Mouse (Mus musculus): ENCODE data around the gene Gnl1. TPM values are rescaled to one million over a fixed set of nuclear protein-coding genes. Genes with fewer than 3 reads are reported as not detected.
"Not testable (repeated sequence)": the region's sequence is repeated elsewhere in the genome, so short reads cannot be mapped to it uniquely, and the experiment has no call there.

The Gnl1 gene
- 51.5 and 52.4 TPM in 2 replicates for polyA plus RNA-seq (2015; fragmentation: Nextera tagmentation; extraction: Ambion mirVana)

DNA sequence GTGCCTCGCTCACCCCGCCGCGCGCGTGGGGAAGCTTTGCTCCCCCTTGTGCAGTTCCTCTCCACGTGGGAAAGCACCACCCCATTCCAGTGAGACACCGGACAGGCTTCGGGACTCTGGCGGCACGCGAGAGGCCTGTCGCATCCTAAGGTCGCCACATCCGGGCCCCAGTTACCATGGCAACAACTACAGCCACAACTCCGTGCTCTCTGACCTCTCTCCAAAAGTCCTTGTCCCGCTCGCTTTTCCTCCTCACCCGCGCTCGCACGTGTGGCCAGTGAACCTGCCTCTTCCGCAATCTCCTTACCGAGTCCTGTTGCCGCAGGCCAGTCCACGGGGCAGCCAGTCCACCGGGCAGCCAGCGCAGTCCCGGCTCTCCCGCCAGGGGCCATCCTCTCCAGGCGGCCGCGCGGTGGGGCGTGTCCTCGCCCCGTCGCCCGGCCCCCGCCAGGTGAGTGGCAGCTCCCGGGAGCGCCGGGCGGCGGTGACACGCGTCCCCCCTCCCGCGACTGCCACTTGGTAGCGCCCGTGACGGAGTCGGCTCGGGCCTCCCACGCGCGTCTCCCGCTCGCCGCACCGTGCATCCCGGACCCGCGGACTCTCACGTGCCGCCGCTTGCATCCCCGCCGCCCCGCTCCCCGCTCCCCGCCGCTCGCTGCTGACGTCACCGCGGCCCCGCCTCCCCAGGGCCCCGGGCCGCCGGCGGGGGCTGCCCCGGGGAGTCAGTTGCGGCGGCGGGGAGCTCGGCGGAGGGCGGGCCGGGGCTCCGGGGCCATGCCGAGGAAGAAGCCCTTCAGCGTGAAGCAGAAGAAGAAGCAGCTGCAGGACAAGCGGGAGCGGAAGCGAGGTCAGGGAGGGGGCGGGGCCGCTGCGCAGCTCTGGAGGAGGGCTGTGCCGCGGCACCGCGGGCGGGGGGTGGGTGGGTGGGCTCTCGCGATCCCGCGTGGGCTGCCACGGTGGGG, at the start of gene Gnl1, which contains the start of gene Prr3:
Gene Gnl1 (plus strand): TSS at position 451 of the 962 bp plus-strand sequence.
Gene Prr3 (minus strand): TSS at position 836 of the 962 bp plus-strand sequence.
- Histone ChIP-seq H3K4me1 (peaks cover 18% of the 10 kb centered on the region), H3K27ac (peak within 1 kb of the TSS; percentile 96), H3K9me3 (replicated peaks) (no peaks in the 10 kb centered on the region), H3K27me3 (no peaks in the 10 kb centered on the region), H3K9ac (peak within 1 kb of the TSS; percentile 86), H3K36me3 (peaks cover 48% of the 10 kb centered on the region), H3K4me2 (peak within 1 kb of the TSS; percentile 71), H3K4me3 (replicated peaks) (peak within 1 kb of the TSS; percentile 78)
- under 1% methylated on average over 98 of the region's 109 CpGs for WGBS
- ATAC-seq (replicated peaks; ENCODE audit: low FRiP score) = peak; percentile 89

DNA sequence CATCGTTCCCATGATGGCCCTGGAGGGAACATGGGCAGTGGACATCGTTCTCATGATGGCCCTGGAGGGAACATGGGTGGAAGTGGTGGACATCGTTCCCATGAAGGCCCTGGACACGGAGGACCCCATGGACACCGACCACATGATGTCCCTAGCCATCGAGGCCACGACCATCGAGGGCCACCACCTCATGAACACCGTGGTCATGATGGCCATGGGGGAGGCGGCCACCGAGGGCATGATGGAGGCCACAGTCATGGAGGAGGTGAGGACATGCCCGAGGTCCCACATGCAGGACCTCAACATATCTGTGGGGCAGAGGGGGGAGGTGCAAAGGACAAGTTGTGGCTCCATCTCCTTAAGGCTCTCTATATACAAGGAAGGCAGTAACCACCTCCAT, 49.0 kb upstream of the Gnl1 start:
- WGBS = 95% methylated on average over 12 of the region's 12 CpGs
- 0 out of 2 replicates have a peak, but pooled peaks have one; percentile 26 for ATAC-seq (replicated peaks; ENCODE audit: low FRiP score)
- H3K27me3 ChIP-seq = no peaks in the 10 kb centered on the region
- H3K4me3 ChIP-seq (replicated peaks) = no peak overlapping the region
- H3K9ac ChIP-seq = no peak overlapping the region
- H3K9me3 ChIP-seq (replicated peaks) = no peaks in the 10 kb centered on the region
- no peak overlapping the region for H3K27ac ChIP-seq
- no peak overlapping the region for H3K4me2 ChIP-seq
- H3K36me3 ChIP-seq = peaks cover 63% of the 10 kb centered on the region
- H3K4me1 ChIP-seq = no peaks in the 10 kb centered on the region

DNA sequence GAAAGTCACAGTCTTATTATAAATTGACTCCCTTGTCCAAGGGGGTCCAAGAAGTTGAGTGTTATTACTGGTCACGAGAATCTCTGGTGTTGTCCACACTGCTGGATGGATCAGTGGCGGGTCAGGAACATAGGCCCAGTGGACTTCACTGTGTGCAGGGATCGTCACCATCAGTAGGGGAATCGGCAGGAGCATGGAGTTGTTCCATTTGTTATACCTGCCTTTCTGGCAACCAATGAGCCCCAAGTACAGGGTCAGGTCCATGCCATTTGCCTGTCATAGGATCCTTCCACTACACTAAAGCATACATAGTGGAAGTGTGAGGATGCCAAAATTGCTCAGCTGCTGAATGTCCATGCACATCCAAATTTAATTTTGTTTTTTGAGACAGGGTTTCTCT, 47.0 kb upstream of the Gnl1 start:
- Histone ChIP-seq H3K36me3 (peaks cover 43% of the 10 kb centered on the region), H3K9me3 (replicated peaks) (no peaks in the 10 kb centered on the region), H3K27me3 (no peaks in the 10 kb centered on the region), H3K9ac (no peak overlapping the region), H3K27ac (no peak overlapping the region), H3K4me2 (no peak overlapping the region), H3K4me3 (replicated peaks) (no peak overlapping the region), H3K4me1 (no peaks in the 10 kb centered on the region)
- 89% methylated on average over 4 of the region's 4 CpGs for WGBS
- ATAC-seq (replicated peaks; ENCODE audit: low FRiP score) = no peak

DNA sequence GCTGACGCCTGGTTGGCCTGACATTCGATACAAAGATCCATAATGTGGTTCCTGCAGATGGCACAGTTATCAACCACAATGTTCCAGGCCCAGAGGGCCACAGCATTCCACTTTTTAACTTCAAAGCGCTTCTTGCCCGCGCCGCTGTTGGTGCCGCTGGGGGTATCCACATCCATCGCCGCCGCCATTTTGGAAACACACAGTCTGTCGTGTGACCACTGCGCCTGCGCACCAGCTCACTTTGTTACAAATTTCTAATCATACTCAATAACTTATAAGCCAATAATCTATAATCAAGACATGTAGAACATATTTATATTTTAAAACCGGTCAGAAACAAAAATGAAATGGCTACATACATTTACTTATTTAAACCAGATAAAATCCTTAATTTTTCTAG, 43.9 kb upstream of the Gnl1 start:
- H3K9me3 ChIP-seq (replicated peaks); H3K27me3 ChIP-seq; ATAC-seq (replicated peaks; ENCODE audit: low FRiP score); H3K4me2 ChIP-seq; H3K9ac ChIP-seq; H3K4me1 ChIP-seq; H3K27ac ChIP-seq; H3K4me3 ChIP-seq (replicated peaks): not testable (repeated sequence)
- peaks cover 11% of the 10 kb centered on the region for H3K36me3 ChIP-seq
- WGBS = 87% methylated on average over 14 of the region's 14 CpGs

DNA sequence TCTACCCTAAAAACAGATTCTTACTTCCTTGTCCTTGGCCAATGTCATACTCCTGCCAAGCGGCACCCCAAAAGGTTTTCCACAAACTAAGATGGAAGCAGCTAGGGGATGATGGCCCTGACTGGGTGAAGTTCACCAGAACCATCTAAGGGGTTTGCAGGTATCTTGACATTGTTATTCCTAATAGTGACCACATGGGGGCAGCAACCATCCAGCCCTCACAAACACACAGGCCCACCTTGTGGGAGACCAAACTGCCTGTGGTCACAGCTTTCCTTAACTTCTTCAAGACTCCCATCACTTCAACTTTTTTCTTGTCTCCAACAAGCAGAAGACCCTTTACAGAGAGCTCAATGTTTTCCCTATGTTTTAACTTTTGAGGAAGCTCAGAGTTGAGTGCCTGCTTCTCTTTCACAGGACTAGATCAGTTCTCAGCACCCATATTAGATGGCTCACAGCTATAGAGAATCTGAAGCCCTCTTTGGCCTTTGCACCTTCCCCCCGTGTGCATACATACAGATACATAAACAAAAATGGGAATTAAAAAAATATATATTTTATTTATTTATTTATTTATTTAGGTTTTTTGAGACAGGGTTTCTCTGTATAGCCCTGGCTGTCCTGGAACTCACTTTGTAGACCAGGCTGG, 41.8 kb upstream of the Gnl1 start:
- WGBS = 50% methylated on average over 2 of the region's 2 CpGs
- Histone ChIP-seq H3K9ac (no peak overlapping the region), H3K27ac (no peak overlapping the region), H3K4me2 (no peak overlapping the region), H3K4me3 (replicated peaks) (no peak overlapping the region), H3K27me3 (no peaks in the 10 kb centered on the region), H3K9me3 (replicated peaks) (no peaks in the 10 kb centered on the region), H3K36me3 (no peaks in the 10 kb centered on the region), H3K4me1 (no peaks in the 10 kb centered on the region)
- peak; percentile 69; the same call in 1 of the 2 replicates for ATAC-seq (replicated peaks; ENCODE audit: low FRiP score)

DNA sequence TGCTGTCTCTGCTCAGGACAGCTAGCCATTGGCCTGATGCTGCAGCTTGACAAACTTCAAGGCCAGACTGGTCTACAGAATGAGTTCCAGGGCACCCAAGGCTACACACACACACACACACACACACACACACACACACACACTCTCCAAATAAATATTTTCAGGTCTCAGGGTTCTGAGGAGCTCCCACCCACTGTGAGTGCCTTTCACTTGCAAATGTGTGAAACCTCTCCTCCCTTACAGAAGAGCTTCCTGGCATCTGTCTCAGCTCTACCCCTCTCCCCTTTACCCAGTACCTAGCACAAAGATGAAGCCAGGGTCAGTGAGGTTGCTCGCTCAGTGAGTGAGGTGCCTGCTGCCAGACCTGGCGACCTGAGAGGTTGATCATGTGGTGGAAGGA, 40.5 kb upstream of the Gnl1 start:
- H3K27me3 ChIP-seq = no peaks in the 10 kb centered on the region
- no peaks in the 10 kb centered on the region for H3K9me3 ChIP-seq (replicated peaks)
- H3K4me1 ChIP-seq = no peaks in the 10 kb centered on the region
- no peaks in the 10 kb centered on the region for H3K36me3 ChIP-seq
- no peak overlapping the region for H3K9ac ChIP-seq
- 67% methylated on average over 2 of the region's 2 CpGs for WGBS
- H3K4me2 ChIP-seq = no peak overlapping the region
- no peak for ATAC-seq (replicated peaks; ENCODE audit: low FRiP score)
- H3K27ac ChIP-seq = no peak overlapping the region
- no peak overlapping the region for H3K4me3 ChIP-seq (replicated peaks)

DNA sequence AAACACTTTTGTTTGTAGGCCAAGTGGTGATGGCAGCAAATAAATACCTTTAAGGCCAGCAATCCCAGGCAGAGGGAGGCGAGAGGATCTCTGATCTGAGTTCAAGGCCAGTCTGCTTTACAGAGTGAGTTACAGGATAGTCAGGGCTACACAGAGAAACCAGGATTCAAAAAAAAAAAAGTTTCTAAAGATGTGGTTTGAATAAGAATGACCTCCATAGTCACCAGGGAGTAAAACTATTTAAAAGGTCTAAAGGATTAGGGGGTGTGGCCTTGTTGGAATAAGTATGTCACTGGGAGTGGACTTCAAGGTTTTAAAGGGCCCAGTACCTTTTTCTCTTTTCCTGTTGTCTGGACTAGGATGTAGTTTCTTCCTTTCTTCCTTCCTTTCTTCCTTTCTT, 39.7 kb upstream of the Gnl1 start:
- no peaks in the 10 kb centered on the region for H3K27me3 ChIP-seq
- no peak for ATAC-seq (replicated peaks; ENCODE audit: low FRiP score)
- 59% methylated on average over 1 of the region's 1 CpGs for WGBS
- no peaks in the 10 kb centered on the region for H3K4me1 ChIP-seq
- no peak overlapping the region for H3K4me3 ChIP-seq (replicated peaks)
- H3K4me2 ChIP-seq = no peak overlapping the region
- H3K9ac ChIP-seq = no peak overlapping the region
- H3K36me3 ChIP-seq = no peaks in the 10 kb centered on the region
- no peak overlapping the region for H3K27ac ChIP-seq
- H3K9me3 ChIP-seq (replicated peaks) = no peaks in the 10 kb centered on the region

DNA sequence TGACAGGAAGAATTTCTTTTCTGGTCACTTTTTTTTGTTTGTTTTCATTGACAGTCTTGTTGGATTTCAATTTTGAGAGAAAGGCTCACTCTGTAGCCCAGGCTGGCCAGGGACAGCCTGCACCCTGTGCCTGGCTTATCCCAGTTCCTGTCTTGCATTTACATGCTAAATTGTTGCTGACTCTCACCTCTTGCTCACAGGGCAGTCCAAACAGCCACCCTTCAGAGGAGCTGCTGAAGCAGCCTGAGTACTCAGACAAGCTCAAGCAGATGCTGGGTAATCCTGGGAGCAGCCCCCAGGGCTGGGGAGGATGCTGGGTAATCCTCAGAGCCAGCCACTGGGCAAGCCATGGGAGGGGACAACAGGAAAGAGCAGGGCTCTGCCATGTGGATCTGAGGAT, 28.7 kb upstream of the Gnl1 start:
- ATAC-seq (replicated peaks; ENCODE audit: low FRiP score); H3K4me2 ChIP-seq; H3K4me1 ChIP-seq; H3K9me3 ChIP-seq (replicated peaks); H3K27me3 ChIP-seq; H3K27ac ChIP-seq; H3K9ac ChIP-seq; H3K4me3 ChIP-seq (replicated peaks); H3K36me3 ChIP-seq: not testable (repeated sequence)

DNA sequence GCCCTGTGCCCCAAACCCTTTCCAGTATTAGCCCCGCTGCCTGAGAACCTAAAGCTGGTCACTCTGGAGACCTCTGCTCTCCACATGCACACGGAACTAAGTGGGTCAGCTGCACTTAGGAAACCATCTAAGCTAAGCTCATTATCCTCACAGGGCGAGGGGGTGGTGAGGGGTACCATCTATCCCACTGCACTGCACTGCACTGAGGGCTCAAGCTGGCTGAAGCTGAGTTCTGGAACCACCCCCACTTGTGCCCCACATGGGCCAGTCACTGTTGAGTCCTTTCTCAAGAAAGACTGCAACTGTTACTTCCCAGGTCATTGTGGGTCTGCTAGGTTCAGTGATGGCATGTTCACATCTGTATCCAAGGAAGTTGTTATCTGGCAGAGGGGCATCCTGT, 27.1 kb upstream of the Gnl1 start:
- not testable (repeated sequence) for ATAC-seq (replicated peaks; ENCODE audit: low FRiP score); H3K9me3 ChIP-seq (replicated peaks); H3K4me2 ChIP-seq; H3K27ac ChIP-seq; H3K9ac ChIP-seq; H3K4me1 ChIP-seq; H3K27me3 ChIP-seq; H3K4me3 ChIP-seq (replicated peaks)
- 89% methylated on average over 3 of the region's 3 CpGs for WGBS
- peaks cover 25% of the 10 kb centered on the region for H3K36me3 ChIP-seq

DNA sequence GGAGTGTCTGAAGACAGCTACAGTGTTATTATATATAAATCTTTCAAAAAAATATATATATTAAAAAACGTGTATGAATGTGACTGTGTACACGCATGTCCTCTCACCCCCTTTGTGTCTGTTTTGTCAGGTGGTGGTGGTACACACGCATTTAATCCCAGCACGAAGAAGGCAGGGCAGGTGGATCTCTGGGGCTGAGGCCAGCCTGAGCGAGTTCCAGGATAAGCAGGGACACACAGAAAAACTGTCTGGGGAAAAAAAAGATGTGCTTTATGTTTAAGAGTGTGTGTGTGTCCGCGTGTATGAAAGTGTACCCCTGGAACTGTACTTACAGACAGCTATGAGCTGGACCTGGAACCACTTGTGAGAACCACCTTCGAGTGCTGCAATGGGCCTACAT, 25.0 kb upstream of the Gnl1 start:
- Histone ChIP-seq H3K4me3 (replicated peaks) (no peak overlapping the region), H3K9ac (no peak overlapping the region), H3K9me3 (replicated peaks) (no peaks in the 10 kb centered on the region), H3K4me1 (no peaks in the 10 kb centered on the region), H3K27me3 (no peaks in the 10 kb centered on the region), H3K36me3 (peaks cover 46% of the 10 kb centered on the region), H3K27ac (no peak overlapping the region), H3K4me2 (no peak overlapping the region)
- 83% methylated on average over 8 of the region's 8 CpGs for WGBS
- ATAC-seq (replicated peaks; ENCODE audit: low FRiP score) = no peak

DNA sequence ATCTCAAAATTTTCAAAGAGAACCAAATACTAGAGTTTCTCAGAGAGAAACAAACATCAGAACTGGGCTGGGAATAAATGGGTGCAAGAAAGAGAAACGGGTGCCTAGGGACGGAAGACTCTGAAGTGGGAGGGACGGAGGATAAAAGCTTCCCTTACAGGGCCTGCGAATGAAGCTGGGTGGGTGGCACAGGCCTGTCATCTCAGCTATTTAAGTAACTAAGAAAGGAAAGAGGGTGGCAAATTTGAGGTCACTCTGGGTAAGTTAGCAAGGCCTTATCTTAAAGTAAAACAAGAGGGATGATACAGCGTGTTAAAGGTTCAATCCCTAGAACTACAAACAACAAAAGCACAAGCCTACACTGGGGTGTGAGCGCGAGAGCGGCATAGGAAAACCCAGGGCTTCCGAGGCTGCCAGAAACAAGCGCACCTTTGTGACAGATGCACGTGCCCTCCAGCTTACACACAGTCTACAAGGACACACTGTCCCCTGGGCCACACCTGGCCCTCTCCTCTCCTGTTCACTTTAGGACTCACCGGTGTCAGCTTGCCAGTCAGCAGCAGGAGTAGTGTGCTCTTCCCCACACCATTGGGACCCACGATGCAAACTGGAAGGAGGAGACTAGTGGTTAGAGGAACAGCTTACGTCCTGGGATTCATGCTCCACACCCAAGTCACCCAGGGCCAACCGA, 21.0 kb upstream of the Gnl1 start:
- WGBS = 96% methylated on average over 15 of the region's 15 CpGs
- H3K9ac ChIP-seq = no peak overlapping the region
- ATAC-seq (replicated peaks; ENCODE audit: low FRiP score) = no peak
- H3K36me3 ChIP-seq = peaks cover 86% of the 10 kb centered on the region
- H3K4me2 ChIP-seq = no peak overlapping the region
- H3K4me1 ChIP-seq = no peaks in the 10 kb centered on the region
- H3K4me3 ChIP-seq (replicated peaks) = no peak overlapping the region
- H3K27ac ChIP-seq = no peak overlapping the region
- H3K9me3 ChIP-seq (replicated peaks) = no peaks in the 10 kb centered on the region
- H3K27me3 ChIP-seq = no peaks in the 10 kb centered on the region

DNA sequence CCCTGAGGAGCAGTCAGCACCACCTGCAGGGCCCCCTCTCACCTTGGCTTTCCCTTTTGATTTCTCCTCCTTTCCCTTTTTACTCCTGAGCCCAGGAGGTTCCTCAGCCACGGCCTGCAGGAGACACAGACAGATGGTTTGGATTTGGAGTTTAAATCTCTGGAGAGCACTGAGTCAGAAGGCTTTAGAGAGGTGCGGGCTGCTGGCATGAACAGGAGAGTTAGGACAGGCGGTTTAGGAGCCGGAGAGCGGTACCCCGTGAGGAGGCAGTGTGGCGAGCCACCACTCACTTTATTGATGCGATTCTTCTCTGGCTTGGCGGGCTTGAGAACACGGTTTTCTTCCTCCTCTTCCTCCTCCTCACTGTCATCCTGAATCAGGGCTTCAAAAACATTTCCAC, 16.4 kb upstream of the Gnl1 start:
- Histone ChIP-seq H3K36me3 (peaks cover 92% of the 10 kb centered on the region), H3K9ac (no peak overlapping the region), H3K9me3 (replicated peaks) (no peaks in the 10 kb centered on the region), H3K4me3 (replicated peaks) (no peak overlapping the region), H3K27me3 (no peaks in the 10 kb centered on the region), H3K4me2 (no peak overlapping the region), H3K4me1 (peaks cover 8% of the 10 kb centered on the region), H3K27ac (no peak overlapping the region)
- ATAC-seq (replicated peaks; ENCODE audit: low FRiP score) = no peak
- 93% methylated on average over 10 of the region's 10 CpGs for WGBS
